35 mouse cellular contexts compared by ENCODE assay signal in the genomic region with DNA sequence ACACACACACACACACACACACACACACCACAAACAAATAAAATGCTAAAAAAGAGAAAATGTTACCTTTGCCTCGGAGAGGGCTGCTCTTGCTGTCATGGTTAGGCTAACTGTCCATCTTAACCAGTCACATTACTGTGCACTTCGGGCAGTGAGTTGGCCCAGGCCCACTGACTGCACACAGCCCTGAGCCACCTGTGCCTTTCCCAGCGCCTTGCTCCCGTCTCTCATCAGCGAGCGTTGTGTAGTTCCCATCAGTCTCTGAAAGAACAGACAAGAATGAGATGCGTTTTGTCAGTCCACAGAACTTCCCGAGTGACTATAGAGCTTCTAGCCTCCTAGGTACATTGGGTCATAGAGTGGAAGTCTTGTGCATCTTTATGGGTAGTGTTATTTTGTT. TPM values are rescaled to one million over a fixed set of nuclear protein-coding genes. Genes with fewer than 3 reads are reported as not detected.
"Had no signal": no experiment of that assay in that cellular context is flagged by ENCODE, and none has a peak within 500 bp of the region (broad histone marks: within the 10 kb centered on the region; RNA-seq: fewer than 3 reads in every experiment).

No protein-coding gene starts in this region.

- H3K27ac ChIP-seq: hindbrain, embryonic 10.5 days; hindbrain, embryonic 12.5 days; hindbrain, embryonic 13.5 days; hindbrain, embryonic 14.5 days; hindbrain, embryonic 15.5 days; hindbrain, postnatal 0 days; intestine, embryonic 15.5 days; kidney, embryonic 15.5 days; kidney, postnatal 0 days; layer of hippocampus, adult 2 months; left cerebral cortex, adult 2 months had no signal

- ATAC-seq: hindbrain, embryonic 16.5 days; hindbrain, postnatal 0 days; inflammation-experienced regulatory T-cells, adult 6 months; intestine, embryonic 15.5 days; intestine, embryonic 16.5 days; intestine, postnatal 0 days had no signal

- H3K4me3 ChIP-seq: heart, embryonic 12.5 days; heart, embryonic 13.5 days; hindbrain, embryonic 10.5 days; hindbrain, embryonic 12.5 days; hindbrain, embryonic 13.5 days; hindbrain, embryonic 15.5 days; intestine, embryonic 15.5 days; kidney, embryonic 15.5 days; layer of hippocampus, adult 2 months; left cerebral cortex, adult 2 months had no signal

- H3K9me3 ChIP-seq: heart, embryonic 13.5 days; hindbrain, embryonic 10.5 days; hindbrain, embryonic 12.5 days; hindbrain, embryonic 13.5 days; hindbrain, embryonic 15.5 days; intestine, embryonic 15.5 days; kidney, embryonic 15.5 days had no signal

- DNase-seq: kidney, adult 11 months; kidney, adult 18-20 months; kidney, adult 2 months; kidney, adult 8-10 months; kidney, adult 9 months; kidney, postnatal 10 days; kidney, postnatal 14 days; kidney, postnatal 25 days; kidney, postnatal 36 days; kidney, postnatal 4 days; layer of hippocampus, adult 9-11 months; layer of hippocampus, postnatal 36 days had no signal

- H3K27me3 ChIP-seq: heart, embryonic 12.5 days; heart, embryonic 13.5 days; hindbrain, embryonic 12.5 days; hindbrain, embryonic 13.5 days; hindbrain, embryonic 15.5 days; intestine, embryonic 15.5 days; kidney, embryonic 15.5 days had no signal

- H3K4me1 ChIP-seq: hindbrain, embryonic 10.5 days; hindbrain, embryonic 12.5 days; hindbrain, embryonic 13.5 days; hindbrain, embryonic 15.5 days; intestine, embryonic 15.5 days; kidney, embryonic 15.5 days had no signal

- H3K4me2 ChIP-seq: heart, embryonic 11.5 days; heart, embryonic 12.5 days; heart, embryonic 13.5 days; hindbrain, embryonic 12.5 days; hindbrain, embryonic 13.5 days; hindbrain, embryonic 14.5 days; hindbrain, embryonic 15.5 days; intestine, embryonic 15.5 days; kidney, embryonic 15.5 days had no signal

- H3K9ac ChIP-seq: heart, embryonic 12.5 days; heart, embryonic 13.5 days; hindbrain, embryonic 12.5 days; hindbrain, embryonic 13.5 days; hindbrain, embryonic 14.5 days; hindbrain, embryonic 15.5 days; intestine, embryonic 15.5 days; kidney, embryonic 15.5 days had no signal

RNA-seq across cellular contexts. Expression of a gene that starts 25.9 kb away (rescaled TPM):
- total RNA-seq: hematopoietic stem cell, adult 5-6 weeks had no signal

RNA-seq across cellular contexts. Expression of a gene that starts 27.2 kb away (rescaled TPM):
- total RNA-seq: heart, adult 8-10 months; heart, postnatal 10 days; heart, postnatal 25 days; heart, postnatal 36 days had no signal
